Mouse (Mus musculus): ENCODE results near the gene Glycam1. TPM values are rescaled to one million over a fixed set of nuclear protein-coding genes. Genes with fewer than 3 reads are reported as not detected.

Glycam1 gene
- polyA plus RNA-seq, 1 experiment from 2014 or later: not detected

GRCm38 (mm10) chr15:103537822-103538213, 27.1 kb downstream of the Glycam1 start, which contains the start of gene Ppp1r1a:
Ppp1r1a (minus strand) TSS chr15:103538003.
- DNase-seq (no peak), ATAC-seq (ENCODE audit: low read depth) (no peak)
- 0 out of 2 replicates have a peak within 1 kb of the TSS, but pooled peaks have one; percentile 9 for H3K9ac ChIP-seq
- no peaks in the 10 kb centered on the region for H3K4me1 ChIP-seq (replicated peaks)
- peaks cover 66% of the 10 kb centered on the region for H3K27me3 ChIP-seq
- H3K9me3 ChIP-seq (replicated peaks): no peaks in the 10 kb centered on the region
- H3K4me2 ChIP-seq: peak within 1 kb of the TSS; percentile 63
- no peak within 1 kb of the TSS for H3K27ac ChIP-seq
- WGBS (ENCODE audit: insufficient replicate concordance): 1% methylated on average over 36 of the region's 36 CpGs
- no peaks in the 10 kb centered on the region for H3K36me3 ChIP-seq
- H3K4me3 ChIP-seq (replicated peaks): peak within 1 kb of the TSS; percentile 40

DNA sequence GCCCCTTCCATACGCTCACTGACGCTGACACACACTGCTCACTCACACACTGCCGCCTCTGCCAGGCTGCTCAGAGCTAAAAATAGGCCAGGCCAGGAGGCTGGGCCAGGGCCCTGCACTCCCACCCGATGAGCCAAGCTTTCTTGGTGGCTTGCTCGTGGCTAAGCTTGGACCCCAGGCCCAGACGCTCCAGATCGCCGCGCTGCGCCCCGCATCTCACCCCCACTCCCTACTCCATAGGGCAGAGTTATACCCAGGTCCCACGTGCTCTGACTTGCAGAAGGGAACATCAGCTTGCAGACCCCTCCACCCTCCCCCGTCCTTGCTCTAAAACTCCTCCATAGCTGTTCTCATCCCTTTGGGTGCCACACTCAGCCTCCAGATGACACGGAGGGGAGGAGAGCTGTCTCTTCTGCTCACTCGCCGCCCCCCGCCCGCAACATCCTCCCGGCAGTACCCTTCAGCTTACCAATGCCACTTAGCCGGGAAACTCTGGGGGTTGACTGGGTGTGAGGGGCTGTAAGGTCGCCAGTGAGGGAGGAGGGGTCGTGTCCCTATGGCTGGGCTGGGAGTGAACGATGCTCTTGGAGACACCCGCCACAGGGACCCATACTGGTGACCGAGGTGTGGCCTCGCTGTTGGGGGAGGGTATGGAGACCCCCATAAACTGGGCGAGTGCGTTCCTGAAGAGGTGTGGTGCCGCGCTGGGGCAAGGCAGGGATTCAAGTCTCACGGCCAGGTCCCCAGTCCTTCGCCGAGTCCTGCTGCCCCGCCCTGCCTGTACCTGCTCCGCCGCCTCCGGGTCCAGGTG, 27.7 kb downstream of the Glycam1 start:
- DNase-seq (no peak), ATAC-seq (ENCODE audit: low read depth) (peak; percentile 26; the same call in 1 of the 2 replicates)
- Histone ChIP-seq H3K9me3 (replicated peaks) (no peaks in the 10 kb centered on the region), H3K27me3 (peaks cover 66% of the 10 kb centered on the region), H3K27ac (no peak overlapping the region), H3K9ac (0 out of 2 replicates have a peak overlapping the region, but pooled peaks have one; percentile 9), H3K36me3 (no peaks in the 10 kb centered on the region), H3K4me3 (replicated peaks) (peak overlapping the region; percentile 40), H3K4me2 (peak overlapping the region; percentile 63), H3K4me1 (replicated peaks) (no peaks in the 10 kb centered on the region)
- 2% methylated on average over 33 of the region's 37 CpGs for WGBS (ENCODE audit: insufficient replicate concordance)

DNA sequence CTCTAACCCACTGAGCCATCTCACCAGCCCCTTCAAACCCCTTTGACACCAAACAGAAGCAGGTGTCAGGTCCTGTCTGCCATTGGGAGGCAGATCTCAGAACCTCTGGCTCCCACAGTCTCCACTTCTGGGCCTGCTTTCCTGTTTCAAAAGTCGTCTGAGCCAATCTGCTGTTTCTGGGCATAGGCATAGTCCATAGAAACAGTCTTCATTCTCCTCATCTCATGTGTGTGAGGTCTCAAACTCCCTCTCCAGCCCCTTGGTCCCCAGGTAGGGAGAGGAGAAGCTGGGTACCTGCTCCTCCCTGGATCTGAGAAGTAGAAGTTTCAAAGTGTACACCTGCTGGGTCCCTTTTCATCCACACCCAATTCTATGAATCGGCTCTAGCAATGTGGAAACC, 28.4 kb downstream of the Glycam1 start:
- no peak overlapping the region for H3K9ac ChIP-seq
- DNase-seq (no peak), ATAC-seq (ENCODE audit: low read depth) (no peak)
- H3K4me2 ChIP-seq: no peak overlapping the region
- no peaks in the 10 kb centered on the region for H3K36me3 ChIP-seq
- no peaks in the 10 kb centered on the region for H3K9me3 ChIP-seq (replicated peaks)
- no peak overlapping the region for H3K27ac ChIP-seq
- no peak overlapping the region for H3K4me3 ChIP-seq (replicated peaks)
- peaks cover 66% of the 10 kb centered on the region for H3K27me3 ChIP-seq
- no peaks in the 10 kb centered on the region for H3K4me1 ChIP-seq (replicated peaks)
- WGBS (ENCODE audit: insufficient replicate concordance): 18% methylated on average over 2 of the region's 2 CpGs

DNA sequence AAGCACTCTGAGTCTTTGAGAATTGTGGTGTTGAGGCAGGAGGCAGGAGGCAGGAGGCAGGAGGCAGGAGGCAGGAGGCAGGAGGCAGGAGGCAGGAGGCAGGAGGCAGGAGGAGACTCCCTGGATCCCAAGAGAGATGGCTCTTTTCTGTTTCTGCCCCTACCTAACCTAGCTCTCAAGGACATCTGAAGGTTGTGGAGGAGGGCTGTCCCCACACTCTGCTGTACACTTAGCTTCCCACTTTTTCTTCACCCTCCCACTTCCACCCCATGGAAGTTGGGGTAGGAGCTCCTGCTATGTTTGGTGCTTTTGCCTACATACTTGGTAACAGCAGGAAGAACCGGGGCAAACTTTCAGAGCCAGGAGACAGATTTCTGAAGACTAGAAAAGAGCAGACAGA, 29.1 kb downstream of the Glycam1 start:
- Histone ChIP-seq H3K36me3 (no peaks in the 10 kb centered on the region), H3K9ac (no peak overlapping the region), H3K4me3 (replicated peaks) (no peak overlapping the region), H3K4me1 (replicated peaks) (no peaks in the 10 kb centered on the region), H3K9me3 (replicated peaks) (no peaks in the 10 kb centered on the region), H3K27ac (no peak overlapping the region), H3K27me3 (peaks cover 64% of the 10 kb centered on the region), H3K4me2 (no peak overlapping the region)
- ATAC-seq (ENCODE audit: low read depth) (no peak), DNase-seq (no peak)
- WGBS (ENCODE audit: insufficient replicate concordance): 32% methylated on average over 1 of the region's 1 CpGs

DNA sequence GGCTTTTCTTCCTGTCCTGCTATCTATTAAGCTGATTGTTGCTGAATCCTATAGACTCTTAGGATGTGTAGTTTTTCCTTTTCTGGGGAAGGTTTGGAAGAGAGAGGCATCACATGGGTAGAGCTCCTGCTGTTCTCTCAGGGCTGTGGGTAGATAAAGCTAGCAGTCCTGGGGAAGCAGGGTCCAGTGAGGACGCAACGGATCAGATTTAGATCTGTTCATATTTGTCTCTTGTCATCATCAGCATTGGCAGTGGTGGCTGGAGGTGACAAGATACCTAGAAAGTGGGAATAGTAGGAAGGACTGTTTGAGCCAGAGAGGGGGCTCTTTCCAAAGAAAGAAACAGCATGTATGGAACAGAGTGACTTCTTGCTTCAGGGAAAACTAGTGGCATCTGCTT, 29.9 kb downstream of the Glycam1 start:
- no peak overlapping the region for H3K27ac ChIP-seq
- ATAC-seq (ENCODE audit: low read depth) (no peak), DNase-seq (no peak)
- H3K4me3 ChIP-seq (replicated peaks): no peak overlapping the region
- peaks cover 59% of the 10 kb centered on the region for H3K27me3 ChIP-seq
- WGBS (ENCODE audit: insufficient replicate concordance): 62% methylated on average over 2 of the region's 2 CpGs
- H3K36me3 ChIP-seq: no peaks in the 10 kb centered on the region
- no peaks in the 10 kb centered on the region for H3K9me3 ChIP-seq (replicated peaks)
- H3K4me2 ChIP-seq: no peak overlapping the region
- H3K4me1 ChIP-seq (replicated peaks): no peaks in the 10 kb centered on the region
- no peak overlapping the region for H3K9ac ChIP-seq

DNA sequence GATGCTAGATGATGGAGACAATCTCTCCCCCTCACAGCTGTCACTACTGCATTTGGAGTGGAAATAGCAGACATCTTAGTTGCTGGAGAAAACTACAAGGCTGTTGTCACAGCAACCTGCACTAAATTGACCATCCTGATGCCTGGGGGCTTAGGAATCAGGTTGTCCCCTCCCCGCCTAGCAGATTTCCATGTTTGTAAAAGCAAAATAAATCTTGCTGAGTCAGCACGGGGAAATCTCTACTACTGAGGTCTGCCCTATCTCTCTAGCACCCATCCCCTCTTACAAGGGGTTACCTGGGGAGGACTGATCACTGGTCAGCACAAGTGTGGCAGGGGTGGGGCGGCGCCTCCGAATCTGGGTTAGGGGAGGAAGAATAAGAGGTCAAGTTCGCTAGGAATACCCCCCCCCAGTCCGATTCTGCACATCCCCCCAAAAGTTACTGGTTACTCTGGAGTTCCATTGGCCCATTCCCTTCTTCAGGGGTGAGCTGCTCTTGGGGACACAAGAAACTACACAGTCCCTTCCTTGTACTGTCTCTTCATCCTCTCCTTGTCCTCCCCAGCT, 30.7 kb downstream of the Glycam1 start:
- Histone ChIP-seq H3K4me3 (replicated peaks) (no peak overlapping the region), H3K27me3 (peaks cover 50% of the 10 kb centered on the region), H3K36me3 (no peaks in the 10 kb centered on the region), H3K9me3 (replicated peaks) (no peaks in the 10 kb centered on the region), H3K4me2 (no peak overlapping the region), H3K9ac (no peak overlapping the region), H3K4me1 (replicated peaks) (no peaks in the 10 kb centered on the region), H3K27ac (no peak overlapping the region)
- DNase-seq (no peak), ATAC-seq (ENCODE audit: low read depth) (no peak)
- WGBS (ENCODE audit: insufficient replicate concordance): 62% methylated on average over 7 of the region's 7 CpGs

DNA sequence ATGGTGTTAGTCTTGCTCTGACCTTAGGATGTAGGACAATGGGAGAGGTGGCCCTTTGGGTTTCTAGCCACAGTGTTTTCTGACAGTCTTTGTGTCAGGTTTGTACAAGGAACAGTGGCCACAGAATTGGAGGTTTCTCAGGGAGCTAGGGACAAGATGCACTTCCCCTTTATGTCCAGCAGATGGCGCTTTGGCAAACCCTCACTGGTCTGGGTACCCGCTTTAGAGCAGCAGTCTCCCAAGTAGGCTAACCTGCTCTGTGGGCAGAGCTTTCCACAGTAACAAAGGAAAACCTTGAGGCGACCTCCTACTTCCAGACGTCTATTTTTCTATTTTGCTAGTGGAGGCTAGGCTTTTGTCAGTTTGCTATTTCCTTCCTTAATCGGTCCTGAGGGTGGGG, 34.5 kb downstream of the Glycam1 start:
- 7% methylated on average over 5 of the region's 5 CpGs for WGBS (ENCODE audit: insufficient replicate concordance)
- no peak overlapping the region for H3K4me2 ChIP-seq
- no peak overlapping the region for H3K4me3 ChIP-seq (replicated peaks)
- no peaks in the 10 kb centered on the region for H3K4me1 ChIP-seq (replicated peaks)
- ATAC-seq (ENCODE audit: low read depth): no peak
- H3K27ac ChIP-seq: no peak overlapping the region
- DNase-seq: no peak
- no peaks in the 10 kb centered on the region for H3K9me3 ChIP-seq (replicated peaks)
- no peaks in the 10 kb centered on the region for H3K36me3 ChIP-seq
- no peak overlapping the region for H3K9ac ChIP-seq
- peaks cover 15% of the 10 kb centered on the region; the same call in 1 of the 2 replicates for H3K27me3 ChIP-seq

GRCm38 (mm10) chr15:103523156-103523555, 41.7 kb downstream of the Glycam1 start:
- Histone ChIP-seq H3K9ac (no peak overlapping the region), H3K9me3 (replicated peaks) (no peaks in the 10 kb centered on the region), H3K4me2 (no peak overlapping the region), H3K27me3 (no peaks in the 10 kb centered on the region), H3K4me1 (replicated peaks) (no peaks in the 10 kb centered on the region), H3K4me3 (replicated peaks) (no peak overlapping the region), H3K36me3 (no peaks in the 10 kb centered on the region), H3K27ac (no peak overlapping the region)
- ATAC-seq (ENCODE audit: low read depth): no peak
- DNase-seq: no peak
- WGBS (ENCODE audit: insufficient replicate concordance): 54% methylated on average over 3 of the region's 3 CpGs

GRCm38 (mm10) chr15:103522458-103523099, 42.3 kb downstream of the Glycam1 start:
- no peaks in the 10 kb centered on the region for H3K4me1 ChIP-seq (replicated peaks)
- no peaks in the 10 kb centered on the region for H3K27me3 ChIP-seq
- 55% methylated on average over 3 of the region's 3 CpGs for WGBS (ENCODE audit: insufficient replicate concordance)
- no peak for DNase-seq
- H3K36me3 ChIP-seq: no peaks in the 10 kb centered on the region
- no peak overlapping the region for H3K9ac ChIP-seq
- no peak overlapping the region for H3K4me2 ChIP-seq
- no peak overlapping the region for H3K27ac ChIP-seq
- H3K4me3 ChIP-seq (replicated peaks): no peak overlapping the region
- H3K9me3 ChIP-seq (replicated peaks): no peaks in the 10 kb centered on the region
- no peak for ATAC-seq (ENCODE audit: low read depth)

DNA sequence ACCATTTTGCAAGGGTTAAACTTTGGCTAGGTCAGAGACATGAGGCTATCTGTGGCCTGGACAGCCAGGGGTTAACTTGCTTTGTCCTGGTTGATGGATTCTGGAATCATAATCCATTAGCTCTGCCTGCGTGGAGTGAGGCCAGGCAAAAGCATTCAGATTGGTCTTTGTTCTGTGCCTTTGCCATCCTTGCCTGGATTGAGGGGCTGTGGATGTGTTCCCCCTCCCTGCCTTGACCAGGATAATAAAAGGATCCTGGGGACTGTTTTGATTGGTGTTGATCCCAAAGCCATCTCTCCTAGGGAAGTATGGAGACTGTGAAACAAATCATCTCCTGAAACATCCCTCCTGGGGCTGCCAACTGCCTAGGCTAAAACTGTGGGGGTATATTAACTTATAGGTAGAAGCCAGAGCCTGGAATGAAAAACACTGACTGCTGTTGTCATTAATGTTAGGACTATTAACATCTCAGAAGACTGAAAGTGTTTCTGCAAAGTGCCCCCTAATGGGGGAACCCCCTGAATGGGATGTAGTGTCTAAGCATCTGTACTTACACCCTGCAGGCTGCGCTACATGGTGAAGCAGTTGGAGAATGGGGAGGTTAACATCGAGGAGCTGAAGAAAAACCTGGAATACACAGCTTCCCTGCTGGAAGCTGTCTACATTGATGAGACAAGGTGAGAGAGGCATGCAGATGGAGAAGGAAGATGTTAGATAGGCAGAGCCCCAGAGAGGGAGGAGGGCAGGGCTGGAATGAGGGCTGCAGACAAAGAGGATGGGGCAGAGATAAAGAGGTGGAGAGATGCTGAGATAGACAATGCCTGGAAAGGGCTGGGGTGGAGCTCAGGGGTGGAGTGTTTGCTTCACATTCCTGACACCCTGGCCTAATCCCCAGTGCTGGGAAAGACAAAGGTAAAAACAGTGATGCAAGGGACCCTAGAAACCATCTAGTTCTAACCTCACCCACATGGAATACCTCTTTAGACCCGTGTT, 45.2 kb downstream of the Glycam1 start:
- Histone ChIP-seq H3K9ac (no peak overlapping the region), H3K4me2 (no peak overlapping the region), H3K27me3 (no peaks in the 10 kb centered on the region), H3K27ac (no peak overlapping the region), H3K9me3 (replicated peaks) (no peaks in the 10 kb centered on the region), H3K36me3 (no peaks in the 10 kb centered on the region), H3K4me1 (replicated peaks) (0 out of 2 replicates have a peak, but pooled peaks cover 3% of the 10 kb centered on the region), H3K4me3 (replicated peaks) (no peak overlapping the region)
- 28% methylated on average over 4 of the region's 4 CpGs for WGBS (ENCODE audit: insufficient replicate concordance)
- ATAC-seq (ENCODE audit: low read depth) (no peak), DNase-seq (no peak)

All from liver, embryonic 13.5 days (tissue).